Mouse (Mus musculus) midbrain, embryonic 13.5 days (tissue): ENCODE measurements around the gene Mob3a. TPM values are rescaled to one million over a fixed set of nuclear protein-coding genes. Genes with fewer than 3 reads are reported as not detected.

Experiments used
- ATAC-seq: fragments of 200-750 bp; cut with Nextera tagmentation; 2 replicates; pipeline ENCODE4 v1.8.0; 2017; ENCODE audit warnings: mild to moderate bottlenecking, moderate TSS enrichment, moderate library complexity
- H3K27ac ChIP-seq: fragments of 300-500 bp; sonication (generic); 2 replicates; pipeline ENCODE4 v1.5.1; 2015; ENCODE audit warnings: inconsistent platforms, mild to moderate bottlenecking, moderate library complexity
- H3K27me3 ChIP-seq: fragments of 300-500 bp; sonication (generic); 2 replicates; pipeline ENCODE4 v1.6.1; 2015; ENCODE audit warnings: mild to moderate bottlenecking, inconsistent platforms
- H3K36me3 ChIP-seq: fragments of 300-500 bp; sonication (generic); 2 replicates; pipeline ENCODE4 v1.6.1; 2015; ENCODE audit warnings: mild to moderate bottlenecking, inconsistent platforms
- H3K4me1 ChIP-seq: fragments of 300-500 bp; sonication (generic); replicated peaks from 2 replicates; pipeline ENCODE4 v1.6.1; 2015; ENCODE audit warnings: inconsistent platforms
- H3K4me2 ChIP-seq: fragments of 300-500 bp; sonication (generic); replicated peaks from 2 replicates; pipeline ENCODE4 v1.6.1; 2015; ENCODE audit warnings: moderate library complexity, mild to moderate bottlenecking, inconsistent platforms
- H3K4me3 ChIP-seq: fragments of 300-500 bp; sonication (generic); replicated peaks from 2 replicates; pipeline ENCODE4 v1.5.1; 2015; ENCODE audit warnings: mild to moderate bottlenecking, inconsistent platforms
- H3K9ac ChIP-seq: fragments of 300-500 bp; sonication (generic); replicated peaks from 2 replicates; pipeline ENCODE4 v1.6.1; 2015; ENCODE audit warnings: mild to moderate bottlenecking, inconsistent platforms
- H3K9me3 ChIP-seq: fragments of 300-500 bp; sonication (generic); 2 replicates; pipeline ENCODE4 v1.6.1; 2016; ENCODE audit warnings: mild to moderate bottlenecking, inconsistent platforms
- WGBS: fragments of 180-500 bp; shearing (Covaris S2); methylation state at CpG from one replicate; pipeline ENCODE4 v1.1.7; 2015; 5-methylcytosine and 5-hydroxymethylcytosine counted together
- polyA plus RNA-seq: library from polyadenylated mRNA; unstranded; fragments of >200 nt; fragmentation: Nextera tagmentation; extraction: Ambion mirVana; gene quantifications from 2 replicates; pipeline ENCODE4 v1.2.1, GENCODE M21; 2015

Gene Mob3a
- polyA plus RNA-seq, 1 experiment from 2014 or later, result 58.3 TPM

- no peak overlapping the region for H3K4me2 ChIP-seq
- no peaks in the 10 kb centered on the region for H3K27me3 ChIP-seq
- H3K36me3 ChIP-seq, result peaks cover 53% of the 10 kb centered on the region
- H3K27ac ChIP-seq, result no peak overlapping the region
- H3K4me3 ChIP-seq, result no peak overlapping the region
- no peaks in the 10 kb centered on the region for H3K9me3 ChIP-seq
- peaks cover 13% of the 10 kb centered on the region for H3K4me1 ChIP-seq
- H3K9ac ChIP-seq, result no peak overlapping the region
- no peak for ATAC-seq
- 92% methylated on average over 1 of the region's 1 CpGs for WGBS
Observed at GRCm38 (mm10) chr10:80683647-80684046, 18.1 kb downstream of the Mob3a start.

DNA sequence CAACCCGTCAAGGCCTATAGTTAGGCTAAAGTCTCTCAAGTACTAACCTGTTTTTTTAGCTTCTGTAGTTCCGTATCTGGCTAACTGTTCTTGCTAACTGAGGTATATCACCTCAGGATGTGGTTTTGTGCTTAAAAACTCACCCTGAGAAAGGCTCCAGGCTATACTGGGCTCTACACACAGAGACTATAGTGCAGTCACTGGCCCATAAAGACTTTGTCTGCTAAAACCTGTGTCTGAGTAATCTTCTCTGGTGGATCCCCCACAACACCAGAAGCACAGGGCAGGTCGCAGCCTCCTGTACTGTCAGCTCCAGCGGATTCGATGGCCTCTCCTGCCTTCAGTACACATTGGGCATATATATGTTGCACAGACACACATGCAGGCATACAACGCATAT, 19.8 kb downstream of the Mob3a start:
- Histone ChIP-seq H3K4me1 (peaks cover 29% of the 10 kb centered on the region), H3K27me3 (no peaks in the 10 kb centered on the region), H3K9ac (no peak overlapping the region), H3K9me3 (no peaks in the 10 kb centered on the region), H3K4me3 (no peak overlapping the region), H3K4me2 (no peak overlapping the region), H3K27ac (no peak overlapping the region), H3K36me3 (peaks cover 39% of the 10 kb centered on the region)
- 95% methylated on average over 6 of the region's 6 CpGs for WGBS
- no peak for ATAC-seq

DNA sequence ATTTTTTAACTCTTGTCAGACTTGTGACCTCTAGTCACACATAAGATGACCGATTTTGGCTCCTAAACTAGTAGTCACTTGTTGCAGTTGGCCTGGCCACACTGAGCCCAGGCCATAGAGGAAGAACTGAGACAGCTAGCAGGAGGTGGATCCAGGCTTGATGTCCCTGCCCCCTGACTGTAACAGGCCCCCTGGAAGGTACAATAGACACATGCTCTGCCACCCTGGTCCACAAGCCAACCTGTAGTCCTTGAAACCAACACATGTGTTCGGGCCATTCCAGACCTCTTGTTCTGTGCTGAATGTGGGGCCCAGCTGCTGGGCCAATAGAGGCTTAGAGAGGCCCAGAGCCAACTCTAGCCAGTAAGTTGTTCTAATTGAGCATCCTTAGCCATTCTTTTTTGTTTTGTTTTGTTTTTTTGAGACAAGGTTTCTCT, 21.5 kb downstream of the Mob3a start:
- 88% methylated on average over 2 of the region's 2 CpGs for WGBS
- Histone ChIP-seq H3K4me2 (no peak overlapping the region), H3K27ac (no peak overlapping the region), H3K9me3 (no peaks in the 10 kb centered on the region), H3K9ac (no peak overlapping the region), H3K36me3 (peaks cover 22% of the 10 kb centered on the region), H3K4me1 (peaks cover 34% of the 10 kb centered on the region), H3K27me3 (no peaks in the 10 kb centered on the region), H3K4me3 (no peak overlapping the region)
- no peak for ATAC-seq

DNA sequence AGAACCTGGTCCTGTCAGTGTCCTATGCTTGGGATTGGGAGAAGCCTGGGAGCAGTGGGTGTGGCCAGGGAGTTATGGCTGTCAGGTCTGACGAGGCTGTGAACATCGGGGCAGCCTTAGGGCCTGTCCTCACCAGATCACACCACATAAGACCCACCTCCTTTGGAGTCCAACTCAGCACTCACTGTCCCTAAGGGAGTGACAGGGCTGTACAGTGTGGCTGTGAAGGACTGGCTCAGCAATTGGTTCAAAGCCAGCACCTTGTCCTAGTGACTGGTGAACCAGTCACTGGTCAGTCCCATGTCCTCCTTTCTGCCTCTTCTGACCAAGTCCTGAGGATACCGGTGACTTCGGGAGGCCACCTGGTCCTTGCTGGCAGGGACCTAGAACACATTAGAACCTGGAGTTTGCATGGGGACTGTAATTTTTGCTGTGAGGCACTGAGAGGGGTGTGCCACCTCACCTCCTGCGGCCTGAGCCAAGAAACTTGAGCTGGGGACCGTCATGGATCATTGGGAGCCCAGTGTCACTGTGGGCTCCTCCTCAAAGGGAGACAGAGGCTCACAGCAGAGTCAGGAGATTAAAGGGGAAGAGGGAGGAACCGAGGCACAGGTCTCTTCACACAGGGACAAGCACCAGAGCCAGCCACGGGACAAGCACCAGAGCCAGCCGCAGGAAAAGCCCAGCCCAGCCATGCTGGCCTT, 22.1 kb downstream of the Mob3a start:
- 61% methylated on average over 9 of the region's 9 CpGs for WGBS
- H3K9ac ChIP-seq, result peak overlapping the region; percentile 41

GRCm38 (mm10) chr10:80678601-80679377, 23.0 kb downstream of the Mob3a start:
- WGBS, result 60% methylated on average over 9 of the region's 10 CpGs
- peaks cover 48% of the 10 kb centered on the region for H3K4me1 ChIP-seq
- peak overlapping the region; percentile 82 for H3K9ac ChIP-seq
- H3K4me3 ChIP-seq, result no peak overlapping the region
- peaks cover 12% of the 10 kb centered on the region for H3K36me3 ChIP-seq
- no peaks in the 10 kb centered on the region for H3K9me3 ChIP-seq
- H3K4me2 ChIP-seq, result no peak overlapping the region
- H3K27me3 ChIP-seq, result no peaks in the 10 kb centered on the region
- H3K27ac ChIP-seq, result peak overlapping the region; percentile 98
- no peak for ATAC-seq

More for the DNA sequence above, 22.1 kb downstream of the Mob3a start:
- ATAC-seq, result no peak
- Histone ChIP-seq H3K4me1 (peaks cover 39% of the 10 kb centered on the region), H3K27ac (peak overlapping the region; percentile 98; the same call in 1 of the 2 replicates), H3K36me3 (peaks cover 16% of the 10 kb centered on the region), H3K27me3 (no peaks in the 10 kb centered on the region), H3K4me2 (no peak overlapping the region), H3K4me3 (no peak overlapping the region), H3K9me3 (no peaks in the 10 kb centered on the region)

DNA sequence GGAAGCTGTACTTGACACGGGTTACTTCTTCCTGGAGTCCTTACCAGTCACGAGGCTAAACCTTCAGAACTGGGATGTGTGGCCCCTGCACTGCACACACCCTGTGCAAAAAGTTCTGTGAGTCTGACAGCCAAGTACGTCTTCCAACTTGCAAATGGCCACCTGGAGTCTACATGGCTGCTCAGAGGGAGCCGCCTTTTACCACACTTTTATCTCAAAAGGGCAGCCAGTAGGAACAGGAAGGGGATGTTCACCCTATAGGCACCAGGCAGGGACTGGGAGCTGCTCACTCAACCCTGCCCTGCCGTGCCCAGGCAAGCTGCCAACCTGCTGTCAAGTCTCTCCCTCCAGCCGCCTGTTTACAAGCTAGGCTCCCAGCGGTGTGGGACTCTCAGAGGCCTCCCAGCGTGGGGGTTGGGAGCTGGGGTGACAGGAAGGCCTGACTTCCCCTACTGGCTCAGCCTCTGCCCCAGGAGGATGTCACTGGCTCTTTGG, 23.8 kb downstream of the Mob3a start, which contains the start of gene Mknk2:
TSS of gene Mknk2 (minus strand) at position 171 of the 495 bp plus-strand sequence.
- Histone ChIP-seq H3K27ac (peak within 1 kb of the TSS; percentile 98), H3K4me2 (peak within 1 kb of the TSS; percentile 84), H3K27me3 (no peaks in the 10 kb centered on the region), H3K4me3 (peak within 1 kb of the TSS; percentile 99), H3K9ac (peak within 1 kb of the TSS; percentile 82), H3K9me3 (no peaks in the 10 kb centered on the region), H3K4me1 (peaks cover 56% of the 10 kb centered on the region), H3K36me3 (peaks cover 5% of the 10 kb centered on the region)
- ATAC-seq, result no peak; the same call in 1 of the 2 replicates
- 31% methylated on average over 8 of the region's 8 CpGs for WGBS

GRCm38 (mm10) chr10:80677128-80677875, 24.5 kb downstream of the Mob3a start:
- H3K27ac ChIP-seq, result peak overlapping the region; percentile 98
- ATAC-seq, result peak; percentile 4
- 46% methylated on average over 9 of the region's 9 CpGs for WGBS

GRCm38 (mm10) chr10:80676198-80676928, 25.4 kb downstream of the Mob3a start:
- H3K4me1 ChIP-seq, result peaks cover 68% of the 10 kb centered on the region
- WGBS, result under 1% methylated on average over 68 of the region's 78 CpGs

More at GRCm38 (mm10) chr10:80677128-80677875, 24.5 kb downstream of the Mob3a start:
- Histone ChIP-seq H3K27me3 (no peaks in the 10 kb centered on the region), H3K9ac (peak overlapping the region; percentile 82), H3K4me2 (peak overlapping the region; percentile 84), H3K36me3 (peaks cover 5% of the 10 kb centered on the region; the same call in 1 of the 2 replicates), H3K4me1 (peaks cover 63% of the 10 kb centered on the region), H3K4me3 (peak overlapping the region; percentile 99), H3K9me3 (no peaks in the 10 kb centered on the region)

GRCm38 (mm10) chr10:80675405-80676197, 26.2 kb downstream of the Mob3a start:
- WGBS, result 0% methylated on average over 54 of the region's 54 CpGs
- ATAC-seq, result peak; percentile 12

More at GRCm38 (mm10) chr10:80676198-80676928, 25.4 kb downstream of the Mob3a start:
- Histone ChIP-seq H3K36me3 (peaks cover 14% of the 10 kb centered on the region), H3K4me3 (peak overlapping the region; percentile 99), H3K9ac (peak overlapping the region; percentile 99), H3K9me3 (no peaks in the 10 kb centered on the region), H3K27ac (peak overlapping the region; percentile 98), H3K4me2 (peak overlapping the region; percentile 84), H3K27me3 (no peaks in the 10 kb centered on the region)
- peak; percentile 91 for ATAC-seq

GRCm38 (mm10) chr10:80674851-80675404, 26.8 kb downstream of the Mob3a start:
- WGBS, result 17% methylated on average over 6 of the region's 6 CpGs
- Histone ChIP-seq H3K27ac (peak overlapping the region; percentile 98), H3K27me3 (no peaks in the 10 kb centered on the region), H3K4me3 (peak overlapping the region; percentile 99), H3K36me3 (peaks cover 29% of the 10 kb centered on the region), H3K4me1 (peaks cover 71% of the 10 kb centered on the region), H3K9me3 (no peaks in the 10 kb centered on the region), H3K4me2 (peak overlapping the region; percentile 84), H3K9ac (peak overlapping the region; percentile 99)
- ATAC-seq, result no peak

More at GRCm38 (mm10) chr10:80675405-80676197, 26.2 kb downstream of the Mob3a start:
- Histone ChIP-seq H3K4me2 (peak overlapping the region; percentile 84), H3K9ac (peak overlapping the region; percentile 99), H3K9me3 (no peaks in the 10 kb centered on the region), H3K27me3 (no peaks in the 10 kb centered on the region), H3K36me3 (peaks cover 22% of the 10 kb centered on the region), H3K4me3 (peak overlapping the region; percentile 99), H3K4me1 (peaks cover 71% of the 10 kb centered on the region), H3K27ac (peak overlapping the region; percentile 98)
